Mouse (Mus musculus) T-cell, adult 2 months (primary cell): ENCODE measurements around the gene Psme4.
A peak's percentile ranks its signal among the peaks of the same experiment; 100 is the strongest.

Experiments
- DNase-seq: peaks from one replicate; pipeline ENCODE4 v3.0.0; 2022; ENCODE audit warnings: low spot score

Gene Psme4

GRCm38 (mm10) chr11:30786230-30786983, 14.9 kb downstream of the Psme4 start:
- DNase-seq, result no peak

- DNase-seq, result no peak
Measured at GRCm38 (mm10) chr11:30792680-30793079, 21.2 kb downstream of the Psme4 start.

- DNase-seq, result no peak
Measured at GRCm38 (mm10) chr11:30793753-30794152, 22.2 kb downstream of the Psme4 start.

GRCm38 (mm10) chr11:30797236-30797635, 25.7 kb downstream of the Psme4 start:
- no peak for DNase-seq

- peak; percentile 34 for DNase-seq
Measured at GRCm38 (mm10) chr11:30799496-30799895, 28.0 kb downstream of the Psme4 start.

- DNase-seq, result no peak
Measured at GRCm38 (mm10) chr11:30800091-30800490, 28.6 kb downstream of the Psme4 start.

DNA sequence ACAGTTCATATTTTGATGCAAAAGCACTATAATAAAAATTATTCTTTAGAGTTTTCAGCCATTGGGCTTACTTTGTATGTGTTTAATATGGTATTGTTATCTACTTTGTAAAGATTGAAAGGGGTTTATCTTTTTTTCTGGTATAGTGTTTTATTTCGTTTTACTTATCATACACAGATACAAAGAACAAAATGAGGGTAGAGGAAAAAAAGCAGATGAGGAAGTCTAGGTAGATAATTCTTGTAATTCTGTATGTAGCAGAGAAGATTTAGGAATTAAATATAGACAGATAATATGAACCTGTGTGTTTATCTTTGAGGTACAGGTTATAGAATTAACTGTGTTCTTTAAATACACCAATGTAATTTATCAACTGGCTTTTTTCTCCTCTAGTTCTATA, 30.9 kb downstream of the Psme4 start:
- DNase-seq, result no peak

DNA sequence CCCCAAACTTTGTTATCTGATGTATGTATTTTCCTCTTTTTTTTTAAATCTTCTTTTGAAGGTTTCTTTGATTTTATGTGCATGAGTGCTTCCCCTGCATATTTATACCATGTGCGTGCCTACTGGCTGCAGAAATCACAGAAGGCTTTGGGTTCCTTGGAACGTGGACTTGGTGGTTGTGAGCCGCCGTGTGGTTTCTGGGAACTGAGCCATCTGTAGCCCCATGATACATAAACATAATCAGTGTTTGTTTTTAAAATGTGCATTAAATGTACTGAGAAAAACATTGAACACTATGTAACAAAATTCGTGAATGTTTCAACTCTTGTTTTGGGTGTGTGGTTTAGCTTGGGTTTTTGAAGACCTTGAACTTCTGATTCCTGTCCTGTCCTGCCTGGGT, 49.6 kb downstream of the Psme4 start:
- DNase-seq, result no peak

GRCm38 (mm10) chr11:30838793-30839192, 67.3 kb downstream of the Psme4 start:
- no peak for DNase-seq

DNA sequence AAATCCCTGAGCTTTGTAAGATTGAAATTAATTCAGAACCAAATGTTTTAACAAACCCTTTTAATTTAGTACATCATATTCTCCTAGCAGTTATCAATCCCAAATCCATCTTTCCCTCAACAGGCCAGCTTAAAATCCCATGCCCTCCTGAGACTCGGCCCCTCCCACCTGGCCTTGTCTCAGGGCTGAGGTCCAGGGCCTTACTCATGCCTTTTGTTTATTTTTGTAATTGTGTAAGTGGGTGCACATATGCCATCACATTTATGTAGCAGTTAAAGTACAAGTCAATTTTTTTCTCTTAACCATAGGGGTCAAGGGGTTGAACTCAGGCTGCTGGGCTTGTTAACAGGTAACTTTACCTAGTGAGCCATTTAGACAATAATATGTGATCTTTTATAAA, 72.8 kb downstream of the Psme4 start:
- DNase-seq, result no peak

DNA sequence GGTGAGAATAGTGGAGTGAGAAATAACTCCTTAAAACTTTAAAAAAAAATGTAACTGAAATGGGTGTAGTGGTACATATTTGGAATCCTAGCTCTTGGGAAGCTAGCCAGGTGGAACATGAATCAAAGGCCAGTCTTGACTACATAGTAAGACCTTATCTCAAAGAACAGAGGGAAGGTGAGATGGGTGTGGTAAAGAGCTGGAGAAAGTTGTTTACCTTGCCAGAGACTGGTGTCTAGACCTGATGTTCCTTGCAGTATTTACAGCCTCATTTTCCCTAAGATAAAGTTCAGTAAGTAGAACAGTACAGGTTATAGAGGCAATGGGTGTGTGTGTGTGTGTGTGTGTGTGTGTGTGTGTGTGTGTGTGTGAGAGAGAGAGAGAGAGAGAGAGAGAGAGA, 100.9 kb downstream of the Psme4 start:
- DNase-seq, result no peak

DNA sequence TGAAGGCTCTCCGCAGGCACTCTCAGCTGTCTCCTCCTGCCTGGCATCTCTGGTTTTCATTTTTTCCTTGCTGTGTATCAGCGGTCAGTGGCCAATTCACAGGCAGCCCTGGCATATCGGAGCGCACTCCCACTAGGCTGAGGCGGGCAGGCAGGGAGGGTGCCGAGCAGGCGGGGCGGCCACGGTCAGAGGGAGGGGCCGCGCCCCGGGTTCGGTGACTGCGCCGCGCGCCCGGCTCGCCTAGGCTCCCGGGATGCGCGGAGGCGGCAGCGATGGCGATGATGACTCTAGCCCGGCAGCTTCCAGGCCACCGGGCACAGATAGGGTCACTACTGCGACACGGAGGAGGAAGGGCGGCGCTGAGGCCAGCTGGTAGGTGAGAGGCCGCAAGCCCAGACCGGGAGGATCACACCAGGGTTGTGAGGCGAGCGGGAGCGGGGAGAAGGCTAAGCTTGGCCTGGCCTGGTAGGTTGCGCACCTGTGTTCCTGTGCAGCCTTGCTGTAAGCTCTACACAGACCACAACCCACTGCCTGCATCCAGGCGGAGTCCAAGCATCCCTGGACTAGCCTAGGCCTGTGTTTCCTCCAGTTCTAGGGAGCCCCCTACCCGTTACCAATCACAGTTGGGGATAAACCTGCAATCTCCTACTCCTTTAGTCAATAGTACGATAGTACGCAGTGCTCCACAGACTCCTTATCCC, 113.8 kb downstream of the Psme4 start, which contains the start of the genes Gpr75 and Asb3:
Gpr75 (plus strand) TSS at position 188 of the 701 bp plus-strand sequence.
Asb3 (plus strand) TSS at position 246 of the 701 bp plus-strand sequence.
- DNase-seq, result no peak

DNA sequence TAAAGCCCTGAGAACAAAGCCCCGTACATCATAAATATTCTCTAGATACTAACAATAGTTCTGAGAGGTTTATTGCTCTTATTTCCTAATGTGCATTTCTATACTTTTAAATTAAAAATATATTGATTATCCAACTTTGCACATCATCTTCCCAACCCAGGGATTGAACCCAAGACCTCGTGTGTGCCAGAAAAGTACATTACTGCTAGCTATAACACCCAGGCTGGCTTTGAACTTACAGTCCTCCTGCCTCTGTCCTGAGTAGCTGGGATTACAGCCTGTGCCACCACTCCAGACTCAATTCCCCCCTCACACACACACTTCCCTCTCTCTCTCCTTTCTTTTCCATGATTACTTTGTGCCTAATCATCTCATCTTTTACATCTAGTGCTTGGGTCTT, 116.6 kb downstream of the Psme4 start:
- no peak for DNase-seq

- DNase-seq, result no peak
Measured at GRCm38 (mm10) chr11:30896201-30896600, 124.7 kb downstream of the Psme4 start.

DNA sequence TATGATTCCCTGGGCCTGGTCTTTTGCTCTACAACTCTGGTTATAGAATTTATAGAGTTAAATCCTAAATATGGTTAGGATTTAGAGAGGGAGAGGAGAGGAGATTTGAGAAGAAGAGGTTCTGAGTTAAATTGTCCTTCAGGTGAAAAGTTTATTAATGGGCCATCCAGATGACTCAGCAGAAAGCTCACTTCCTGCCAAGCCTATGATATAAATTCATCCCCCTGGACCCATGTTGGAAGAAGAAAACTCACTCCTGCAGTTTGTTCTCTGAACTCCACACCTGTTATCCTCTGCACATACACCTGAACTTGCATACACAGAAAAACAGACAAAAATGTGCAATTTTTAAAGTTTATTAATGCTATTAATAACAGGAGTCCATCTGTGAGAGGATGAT, 127.8 kb downstream of the Psme4 start:
- no peak for DNase-seq

DNA sequence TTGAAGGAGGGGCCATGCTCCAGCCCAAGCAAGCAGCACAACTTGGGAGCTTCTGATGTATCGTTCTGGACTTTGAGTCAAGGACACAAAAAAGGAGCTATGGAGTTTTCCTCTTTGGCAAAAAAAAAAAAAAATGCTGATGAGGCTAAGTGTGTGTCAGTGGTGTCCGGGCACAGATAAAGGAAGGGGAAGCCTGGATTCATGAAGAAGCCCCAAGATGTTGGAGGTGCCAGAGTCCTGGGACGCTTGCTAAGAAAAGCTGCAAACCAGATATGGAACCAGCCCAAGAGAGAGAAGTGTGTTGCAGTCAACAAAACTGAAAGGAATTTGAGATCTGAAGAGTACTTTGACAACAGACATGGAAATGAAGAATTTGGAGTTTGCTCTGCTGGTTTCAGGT, 140.8 kb downstream of the Psme4 start:
- no peak for DNase-seq

- DNase-seq, result no peak
Measured at GRCm38 (mm10) chr11:30920641-30921040, 149.1 kb downstream of the Psme4 start.

GRCm38 (mm10) chr11:30923283-30923682, 151.8 kb downstream of the Psme4 start:
- no peak for DNase-seq

DNA sequence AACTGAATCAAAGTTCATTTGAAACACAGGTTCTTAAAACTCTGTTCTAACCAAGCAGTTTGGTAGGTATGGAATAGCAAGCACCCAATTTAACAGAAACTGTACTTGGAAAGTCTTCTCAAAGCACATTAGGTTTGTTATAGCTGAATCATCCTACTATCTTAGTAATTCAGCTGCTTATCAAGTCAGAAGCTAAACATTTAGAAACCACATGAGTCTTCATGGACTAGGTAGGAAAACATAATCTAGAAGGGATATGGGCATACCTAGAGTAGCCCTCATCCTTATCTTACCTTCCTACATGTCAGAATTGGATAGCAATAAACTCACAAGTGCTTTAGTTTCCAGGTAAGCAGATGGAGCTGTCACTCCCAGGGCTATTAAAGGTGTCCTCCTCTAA, 156.6 kb downstream of the Psme4 start:
- DNase-seq, result no peak

DNA sequence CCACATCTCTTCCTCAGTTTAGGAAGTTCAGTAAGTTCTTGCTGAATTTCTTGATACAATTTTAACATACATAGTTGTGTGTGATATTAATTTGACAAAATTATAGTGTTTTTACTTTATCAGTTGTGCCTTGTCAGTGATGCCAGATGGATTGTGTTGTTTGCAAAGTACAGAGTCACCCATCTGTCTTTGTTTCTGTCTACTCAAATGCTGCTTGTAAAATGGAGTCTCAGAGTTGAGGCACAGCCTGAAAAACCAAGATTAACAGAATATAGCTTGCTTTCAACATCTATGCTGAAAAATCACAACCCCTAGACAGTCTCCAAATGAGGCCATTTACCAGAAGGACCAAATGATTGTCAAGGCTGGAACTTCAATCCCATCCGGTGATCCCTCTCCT, 157.0 kb downstream of the Psme4 start:
- DNase-seq, result no peak
